Mouse (Mus musculus) Muller cell, postnatal 12 days (primary cell): ENCODE data around the gene Cdh18.

Experiments
- DNase-seq: peaks from one replicate; pipeline ENCODE4 v3.0.0-alpha.2; 2015; ENCODE audit errors: inconsistent ontology term

Gene Cdh18

GRCm38 (mm10) chr15:23453331-23453730 is 904.5 kb downstream of the Cdh18 start:
- DNase-seq = no peak

DNA sequence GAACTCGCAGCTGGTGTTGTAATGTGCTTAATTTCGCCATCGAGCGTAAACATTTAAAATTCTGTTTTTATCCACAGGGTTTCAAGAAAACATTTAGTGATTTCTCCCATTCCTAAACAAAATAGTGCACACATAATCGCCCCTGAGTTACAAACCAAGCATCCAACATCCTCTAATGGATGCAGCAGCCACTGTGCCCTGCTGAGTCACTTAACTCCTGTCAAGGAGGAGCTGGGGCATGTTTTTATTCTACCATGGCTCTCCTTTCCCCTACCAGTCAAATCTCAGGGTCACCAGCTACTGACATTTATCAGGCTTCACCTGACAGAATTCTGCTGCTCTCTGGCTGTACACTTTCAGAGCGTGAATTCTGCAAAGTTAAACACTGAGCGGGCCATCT is 906.5 kb downstream of the Cdh18 start:
- no peak for DNase-seq

GRCm38 (mm10) chr15:23457401-23457800 is 908.6 kb downstream of the Cdh18 start:
- no peak for DNase-seq

DNA sequence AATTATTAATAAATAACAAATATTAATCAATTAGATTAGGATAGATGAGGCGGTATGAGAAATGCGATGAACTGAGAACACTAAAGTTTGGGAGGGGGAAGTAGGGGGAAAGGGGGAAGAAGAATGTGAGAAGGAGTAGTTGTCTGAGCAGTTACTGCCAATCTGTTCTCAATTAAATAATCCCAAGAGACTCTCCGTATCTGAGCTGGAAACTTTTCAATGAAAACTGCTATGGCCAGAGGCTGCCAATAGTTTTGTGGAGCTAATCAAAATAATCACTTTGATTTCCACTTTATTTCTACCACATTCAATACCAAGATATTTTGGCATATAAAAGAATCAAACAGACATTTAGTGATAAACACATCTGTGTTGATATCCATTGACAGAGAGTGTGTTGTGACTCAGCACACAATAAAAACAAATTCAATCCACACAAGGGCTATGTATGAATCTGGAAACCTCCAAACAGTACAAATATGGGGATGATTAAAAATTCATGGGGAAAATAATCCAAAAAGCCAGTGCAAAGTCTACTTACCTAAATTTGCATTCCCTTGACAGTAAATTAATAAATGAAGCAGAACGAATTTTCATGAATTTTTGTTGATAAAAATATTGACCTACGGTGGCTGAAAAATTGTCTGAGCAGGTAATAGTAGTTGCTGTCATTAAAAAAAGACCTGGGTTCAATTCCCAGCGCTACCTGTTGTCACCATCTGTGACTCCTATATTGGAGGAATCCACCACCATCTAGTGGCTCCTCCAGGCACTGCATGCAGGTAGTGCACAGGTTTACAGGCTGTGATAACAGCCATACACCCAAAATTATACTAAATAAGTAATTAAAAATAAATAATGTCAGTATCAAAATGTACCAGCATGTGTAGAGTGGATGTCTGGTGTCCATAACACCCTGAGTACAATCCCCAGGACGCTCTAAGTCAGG is 922.0 kb downstream of the Cdh18 start:
- DNase-seq = no peak

DNA sequence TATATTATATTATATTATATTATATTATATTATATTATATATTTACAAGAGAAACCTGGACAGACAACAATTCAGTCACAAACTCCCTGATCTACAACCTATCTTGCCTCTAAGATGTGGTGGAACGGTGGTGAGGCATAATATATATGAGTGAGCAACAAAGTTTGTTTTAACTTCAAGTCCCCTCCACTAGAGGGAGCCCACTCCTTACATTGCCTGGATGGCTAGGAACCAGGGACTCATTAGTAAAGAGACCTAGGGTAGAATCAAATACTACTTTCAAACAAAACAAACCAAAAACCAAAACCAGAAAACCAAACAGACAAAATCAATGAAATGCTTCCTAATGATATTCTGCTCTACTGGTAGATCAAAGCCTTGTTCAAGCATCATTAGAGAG is 937.5 kb downstream of the Cdh18 start:
- peak; percentile 38 for DNase-seq

- no peak for DNase-seq
Observed at GRCm38 (mm10) chr15:23506480-23506879, 957.7 kb downstream of the Cdh18 start.

DNA sequence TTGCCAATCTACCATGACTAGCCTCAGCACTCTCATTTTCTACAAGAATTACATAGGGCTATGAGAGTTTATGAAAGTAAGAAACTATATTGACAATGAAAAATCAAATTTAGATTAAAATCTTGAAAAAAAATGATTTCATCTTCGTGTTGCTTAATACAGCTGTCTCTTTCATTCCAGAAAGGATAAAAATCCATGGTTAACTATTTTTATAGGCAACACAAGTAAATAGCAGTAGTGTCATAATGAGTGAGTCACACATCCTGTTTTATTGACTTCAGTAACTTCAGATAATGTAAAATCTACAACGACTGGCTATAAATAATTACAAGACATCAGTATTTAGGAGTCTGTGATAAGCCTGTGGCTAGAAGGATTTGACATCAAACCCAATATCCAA is 960.9 kb downstream of the Cdh18 start:
- no peak for DNase-seq

DNA sequence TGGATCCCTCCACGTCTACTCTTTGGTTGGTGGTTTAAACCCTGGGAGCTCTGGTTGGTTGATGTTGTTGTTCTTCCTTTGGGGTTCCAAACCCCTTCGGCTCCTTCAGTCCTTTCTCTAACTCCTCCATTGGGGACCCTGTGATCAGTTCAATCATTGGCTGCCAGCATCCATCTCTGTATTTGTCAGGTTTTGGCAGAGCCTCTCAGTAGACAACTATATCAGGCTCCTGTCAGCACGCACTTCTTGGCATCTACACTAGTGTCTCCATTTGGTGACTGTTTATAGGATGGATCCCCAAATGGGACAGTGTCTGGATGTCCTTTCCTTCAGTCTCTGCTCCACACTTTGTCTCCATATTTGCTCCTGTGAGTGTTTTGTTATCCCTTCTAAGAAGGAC is 967.0 kb downstream of the Cdh18 start:
- no peak for DNase-seq

DNA sequence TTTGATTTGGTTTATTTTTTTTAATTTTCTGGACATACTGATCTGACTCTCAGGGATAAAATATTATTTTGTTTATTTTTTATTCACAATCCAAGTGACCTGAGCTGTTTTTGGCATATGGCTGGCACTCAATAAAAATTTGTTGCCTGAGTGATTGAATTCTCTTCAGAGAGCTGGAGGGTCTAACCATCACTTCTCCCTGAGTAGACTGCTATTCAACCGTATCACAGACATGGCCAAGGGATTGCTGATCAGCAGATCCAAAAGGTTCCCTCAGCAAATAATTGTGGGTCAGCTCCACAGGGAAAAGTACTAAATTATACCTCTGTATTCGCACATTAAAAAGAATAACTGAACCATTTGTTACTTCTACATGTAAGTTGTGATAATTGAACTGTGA is 969.3 kb downstream of the Cdh18 start:
- DNase-seq = no peak
